Mouse (Mus musculus) adrenal gland, postnatal 14 days (tissue): ENCODE measurements at regions not wholly inside any gene's neighbourhood (a gene's known extent, or its start where the extent isn't known, plus 50 kb on each side); places are given as distances from the start of the nearest gene placed in this dataset.

ENCODE experiments used
- DNase-seq: peaks from one replicate; pipeline ENCODE4 v3.0.0; 2021; ENCODE audit warnings: mixed read lengths

GRCm38 (mm10) chr1:57281549-57281948 is 95.9 kb upstream of the 1700066M21Rik start:
- no peak for DNase-seq

DNA sequence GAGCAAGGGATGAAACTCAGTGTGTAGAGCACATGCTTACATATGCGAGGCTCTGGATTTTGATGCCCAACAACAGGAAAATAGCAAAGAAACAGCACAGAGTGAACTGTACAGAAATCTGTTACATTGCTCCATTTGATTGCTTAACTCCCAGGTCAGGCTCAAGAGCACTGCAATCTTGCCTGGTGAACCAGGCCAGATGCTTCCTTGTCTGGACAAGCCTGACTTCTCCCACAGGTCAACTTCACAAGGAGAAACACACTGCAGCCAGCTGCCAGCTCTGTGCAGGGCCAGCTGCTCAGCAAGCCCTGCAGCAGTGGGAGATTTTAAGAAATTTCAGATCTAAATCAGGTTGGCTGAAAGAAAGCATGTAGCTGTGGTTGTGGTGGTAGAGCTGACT is 81.2 kb upstream of the 1700066M21Rik start:
- no peak for DNase-seq

DNA sequence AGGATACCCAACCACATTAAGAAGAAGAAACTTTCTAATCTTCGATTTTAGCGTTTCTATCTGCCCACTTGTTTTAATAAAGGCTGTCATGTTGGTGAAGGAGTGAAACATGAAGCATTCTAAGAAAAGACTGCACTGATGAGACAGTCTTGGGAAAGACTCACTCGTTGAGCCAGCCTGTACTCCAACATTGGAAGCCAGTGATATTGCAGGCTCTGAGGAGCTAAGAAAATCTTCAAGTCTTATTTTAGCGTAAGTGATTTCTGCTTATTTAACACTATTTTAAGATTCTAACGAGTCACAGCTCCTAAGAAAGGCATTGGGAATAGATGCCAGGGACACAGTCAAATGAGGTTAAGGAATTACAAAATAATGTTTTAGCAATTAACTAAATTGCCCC is 78.9 kb upstream of the 1700066M21Rik start:
- no peak for DNase-seq

- no peak for DNase-seq
Observed at GRCm38 (mm10) chr1:57301260-57301979, 76.0 kb upstream of the 1700066M21Rik start.

- no peak for DNase-seq
Observed at GRCm38 (mm10) chr1:57301980-57302331, 75.5 kb upstream of the 1700066M21Rik start.

- DNase-seq = no peak
Observed at GRCm38 (mm10) chr1:57304757-57305156, 72.7 kb upstream of the 1700066M21Rik start.

- DNase-seq = no peak
Observed at GRCm38 (mm10) chr1:57322535-57322934, 54.9 kb upstream of the 1700066M21Rik start.

DNA sequence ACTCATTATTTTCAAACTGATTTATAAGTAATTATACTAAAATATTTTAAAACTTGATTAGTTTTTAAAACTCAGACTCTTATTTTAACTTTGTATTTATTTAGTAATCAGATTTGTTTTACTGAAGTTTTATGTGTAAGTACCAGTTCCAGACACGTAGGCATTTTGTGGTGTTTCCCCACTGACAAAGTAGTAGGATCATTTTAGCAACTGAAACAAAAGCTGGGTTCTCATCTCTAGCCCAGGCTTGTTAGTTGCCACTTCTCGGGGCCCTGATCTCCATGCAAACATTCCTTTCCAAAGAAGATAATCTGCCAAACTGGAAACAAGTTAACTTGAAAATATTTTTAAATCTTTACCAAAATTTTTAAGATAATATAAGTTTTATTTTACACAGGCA is 54.3 kb upstream of the 1700066M21Rik start:
- no peak for DNase-seq

GRCm38 (mm10) chr1:57325585-57326165 is 51.7 kb upstream of the 1700066M21Rik start:
- DNase-seq = no peak
